9 mouse cellular contexts compared by ENCODE assay signal in genomic region chr6:129535723-129536122, GRCm38 (mm10). TPM values are rescaled to one million over a fixed set of nuclear protein-coding genes. Genes with fewer than 3 reads are reported as not detected.
DNase-seq lines count a peak whose midpoint lies in the region; ATAC-seq and TF ChIP-seq lines count a peak whose summit lies in the region.
"Had no signal": no experiment of that assay in that cellular context is flagged by ENCODE, and none has a peak within 500 bp of the region (broad histone marks: within the 10 kb centered on the region; RNA-seq: fewer than 3 reads in every experiment).

No protein-coding gene starts in this region.

- no peaks in the 10 kb centered on the region for H3K9me3 ChIP-seq in heart, embryonic 11.5 days (replicated peaks; ENCODE audit: control insufficient read depth, low read length)
- H3K9me3 ChIP-seq in lung, embryonic 15.5 days = no peaks in the 10 kb centered on the region
- no peaks in the 10 kb centered on the region for H3K9me3 ChIP-seq in hindbrain, embryonic 13.5 days
- no peaks in the 10 kb centered on the region for H3K9me3 ChIP-seq in midbrain, embryonic 16.5 days (replicated peaks; ENCODE audit: control insufficient read depth, low read length, poor library complexity, severe bottlenecking)

- peaks cover 14% of the 10 kb centered on the region for H3K4me1 ChIP-seq in heart, embryonic 11.5 days (ENCODE audit: control insufficient read depth, insufficient read depth, low read length)
- H3K4me1 ChIP-seq in lung, embryonic 15.5 days = peaks cover 20% of the 10 kb centered on the region
- peaks cover 13% of the 10 kb centered on the region for H3K4me1 ChIP-seq in lung, adult 2 months (ENCODE audit: control insufficient read depth, insufficient read depth, low read length)
- H3K4me1 ChIP-seq in hindbrain, embryonic 13.5 days (replicated peaks) = peaks cover 36% of the 10 kb centered on the region
- peaks cover 29% of the 10 kb centered on the region for H3K4me1 ChIP-seq in midbrain, embryonic 16.5 days (ENCODE audit: control insufficient read depth, insufficient read depth, low read length)

- H3K4me2 ChIP-seq in heart, embryonic 11.5 days = peak overlapping the region; percentile 27; the same call in 1 of the 2 replicates
- peak overlapping the region; percentile 9; the same call in 1 of the 2 replicates for H3K4me2 ChIP-seq in lung, embryonic 15.5 days
- peak overlapping the region; percentile 70 for H3K4me2 ChIP-seq in hindbrain, embryonic 13.5 days
- H3K4me2 ChIP-seq in midbrain, embryonic 16.5 days (ENCODE audit: low read length) = peak overlapping the region; percentile 84

- no peak for ATAC-seq in heart, embryonic 11.5 days (replicated peaks; ENCODE audit: insufficient number of reproducible peaks, low FRiP score, low TSS enrichment)
- no peak for ATAC-seq in lung, embryonic 15.5 days (ENCODE audit: borderline replicate concordance, extremely low read depth, low FRiP score, low TSS enrichment)
- no peak for ATAC-seq in hindbrain, embryonic 13.5 days (ENCODE audit: low FRiP score)
- no peak for ATAC-seq in midbrain, embryonic 16.5 days

- no peak for TF ChIP-seq POLR2A in lung, adult 2 months (IDR thresholded peaks at IDR 0.05; ENCODE audit: borderline replicate concordance, extremely low read depth, low read depth, low read length)

- no peak overlapping the region for H3K4me3 ChIP-seq in heart, embryonic 11.5 days (ENCODE audit: low read depth, low read length)
- H3K4me3 ChIP-seq in lung, embryonic 15.5 days = no peak overlapping the region
- no peak overlapping the region for H3K4me3 ChIP-seq in lung, adult 2 months (replicated peaks; ENCODE audit: extremely low read depth, low read depth, low read length)
- peak overlapping the region; percentile 91 for H3K4me3 ChIP-seq in hindbrain, embryonic 13.5 days
- peak overlapping the region; percentile 88 for H3K4me3 ChIP-seq in midbrain, embryonic 16.5 days (ENCODE audit: low read depth, low read length)

- peaks cover 11% of the 10 kb centered on the region for H3K36me3 ChIP-seq in heart, embryonic 11.5 days (ENCODE audit: control insufficient read depth, insufficient read depth, low read length)
- peaks cover 18% of the 10 kb centered on the region for H3K36me3 ChIP-seq in lung, embryonic 15.5 days
- H3K36me3 ChIP-seq in hindbrain, embryonic 13.5 days = peaks cover 35% of the 10 kb centered on the region
- peaks cover 20% of the 10 kb centered on the region for H3K36me3 ChIP-seq in midbrain, embryonic 16.5 days (ENCODE audit: control insufficient read depth, insufficient read depth, low read length)

- intact Hi-C loops in heart, postnatal 14 days (cut with DNase I) = loop anchor here (10.0 kb wide), 1 partner anchor 691 kb away; no protein-coding TSS in a partner anchor
- intact Hi-C loops in left cerebral cortex, postnatal 36 days (cut with DNase I) = loop anchor here (10.0 kb wide), 1 partner anchor 771 kb away; no protein-coding TSS in a partner anchor

- no peak for TF ChIP-seq CTCF in lung, adult 2 months (IDR thresholded peaks at IDR 0.05; ENCODE audit: insufficient read depth, low read length)

- WGBS in heart, embryonic 11.5 days (ENCODE audit: insufficient replicate concordance) = 49% methylated on average over 4 of the region's 4 CpGs
- WGBS in lung, embryonic 15.5 days = 48% methylated on average over 4 of the region's 4 CpGs
- WGBS in lung, adult 2 months = 22% methylated on average over 4 of the region's 4 CpGs
- WGBS in hindbrain, embryonic 13.5 days = 80% methylated on average over 4 of the region's 4 CpGs
- WGBS in midbrain, embryonic 16.5 days = 85% methylated on average over 4 of the region's 4 CpGs

- no peaks in the 10 kb centered on the region for H3K27me3 ChIP-seq in heart, embryonic 11.5 days (ENCODE audit: control insufficient read depth, insufficient read depth, low read length)
- H3K27me3 ChIP-seq in lung, embryonic 15.5 days = no peaks in the 10 kb centered on the region
- no peaks in the 10 kb centered on the region for H3K27me3 ChIP-seq in hindbrain, embryonic 13.5 days
- no peaks in the 10 kb centered on the region for H3K27me3 ChIP-seq in midbrain, embryonic 16.5 days (ENCODE audit: control insufficient read depth, insufficient read depth, low read depth, low read length)

- no peak for DNase-seq in heart, postnatal 14 days
- DNase-seq in lung, adult 2 months = no peak
- no peak for DNase-seq in left cerebral cortex, postnatal 36 days (ENCODE audit: low spot score in 2 of 2)
- DNase-seq in spleen, adult 18-20 months = no peak

- H3K9ac ChIP-seq in heart, embryonic 11.5 days (ENCODE audit: low read depth, low read length) = no peak overlapping the region
- H3K9ac ChIP-seq in lung, embryonic 15.5 days = no peak overlapping the region
- peak overlapping the region; percentile 94 for H3K9ac ChIP-seq in hindbrain, embryonic 13.5 days
- H3K9ac ChIP-seq in midbrain, embryonic 16.5 days (ENCODE audit: low read depth, low read length) = no peak overlapping the region

- no peak overlapping the region for H3K27ac ChIP-seq in heart, embryonic 11.5 days (ENCODE audit: low read depth, low read length)
- no peak overlapping the region for H3K27ac ChIP-seq in lung, embryonic 15.5 days
- H3K27ac ChIP-seq in hindbrain, embryonic 13.5 days = no peak overlapping the region
- H3K27ac ChIP-seq in midbrain, embryonic 16.5 days (ENCODE audit: low read length) = no peak overlapping the region

RNA-seq across cellular contexts. Expression of gene Gabarapl1, which starts 2.8 kb away (rescaled TPM):
- polyA plus RNA-seq in heart, embryonic 11.5 days (2014; fragmentation: Nextera tagmentation; extraction: Ambion mirVana) = 12.5 and 15.4 TPM in 2 replicates
- 10 to 100 TPM; 79.8 to 85.9 TPM for total RNA-seq in heart, postnatal 14 days (2021)
- polyA plus RNA-seq in lung, embryonic 15.5 days (2015; fragmentation: Nextera tagmentation; extraction: Ambion mirVana) = 47.0 and 48.2 TPM in 2 replicates
- 101 and 107 TPM in 2 replicates for polyA plus RNA-seq in lung, adult 2 months (2012; rRNA removed)
- 175 and 180 TPM in 2 replicates for polyA plus RNA-seq in hindbrain, embryonic 13.5 days (2015; fragmentation: Nextera tagmentation; extraction: Ambion mirVana)
- 226 and 237 TPM in 2 replicates for polyA plus RNA-seq in midbrain, embryonic 16.5 days (2015; fragmentation: Nextera tagmentation; extraction: Ambion mirVana)
- 100 to 1,000 TPM; 655 to 787 TPM for total RNA-seq in left cerebral cortex, postnatal 36 days (2021)

RNA-seq across cellular contexts. Expression of gene Tmem52b, which starts 23.4 kb away (rescaled TPM):
- polyA plus RNA-seq in heart, embryonic 11.5 days (2014; fragmentation: Nextera tagmentation; extraction: Ambion mirVana) = not detected in 2 replicates
- not detected for total RNA-seq in heart, postnatal 14 days (2021)
- polyA plus RNA-seq in lung, embryonic 15.5 days (2015; fragmentation: Nextera tagmentation; extraction: Ambion mirVana) = 0.19 and 0.27 TPM in 2 replicates
- polyA plus RNA-seq in lung, adult 2 months (2012; rRNA removed) = 0.17 and 0.26 TPM in 2 replicates
- polyA plus RNA-seq in hindbrain, embryonic 13.5 days (2015; fragmentation: Nextera tagmentation; extraction: Ambion mirVana) = not detected in 2 replicates
- polyA plus RNA-seq in midbrain, embryonic 16.5 days (2015; fragmentation: Nextera tagmentation; extraction: Ambion mirVana) = not detected in 2 replicates
- total RNA-seq in left cerebral cortex, postnatal 36 days (2021) = not detected
- total RNA-seq: left cerebral cortex, adult 18-20 months had no signal

RNA-seq across cellular contexts. Expression of gene Olr1, which starts 28.8 kb away (rescaled TPM):
- polyA plus RNA-seq in heart, embryonic 11.5 days (2014; fragmentation: Nextera tagmentation; extraction: Ambion mirVana) = 0.26 and 0.35 TPM in 2 replicates
- total RNA-seq in heart, postnatal 14 days (2021) = under 1 TPM in 1 of 2 experiments, not detected in 1; 0.12 TPM
- polyA plus RNA-seq in lung, embryonic 15.5 days (2015; fragmentation: Nextera tagmentation; extraction: Ambion mirVana) = 0.15 TPM in 1 of 2 replicates, not detected in the other
- polyA plus RNA-seq in lung, adult 2 months (2012; rRNA removed) = 2.5 and 3.3 TPM in 2 replicates
- polyA plus RNA-seq in hindbrain, embryonic 13.5 days (2015; fragmentation: Nextera tagmentation; extraction: Ambion mirVana) = not detected in 2 replicates
- not detected in 2 replicates for polyA plus RNA-seq in midbrain, embryonic 16.5 days (2015; fragmentation: Nextera tagmentation; extraction: Ambion mirVana)
- total RNA-seq in left cerebral cortex, postnatal 36 days (2021) = not detected
- total RNA-seq: left cerebral cortex, adult 18-20 months had no signal

RNA-seq across cellular contexts. Expression of gene Klre1, which starts 42.0 kb away (rescaled TPM):
- not detected in 2 replicates for polyA plus RNA-seq in heart, embryonic 11.5 days (2014; fragmentation: Nextera tagmentation; extraction: Ambion mirVana)
- not detected for total RNA-seq in heart, postnatal 14 days (2021)
- polyA plus RNA-seq in lung, embryonic 15.5 days (2015; fragmentation: Nextera tagmentation; extraction: Ambion mirVana) = not detected in 2 replicates
- polyA plus RNA-seq in lung, adult 2 months (2012; rRNA removed) = 0.63 and 0.67 TPM in 2 replicates
- 0.10 TPM in 1 of 2 replicates, not detected in the other for polyA plus RNA-seq in hindbrain, embryonic 13.5 days (2015; fragmentation: Nextera tagmentation; extraction: Ambion mirVana)
- not detected in 2 replicates for polyA plus RNA-seq in midbrain, embryonic 16.5 days (2015; fragmentation: Nextera tagmentation; extraction: Ambion mirVana)
- total RNA-seq in left cerebral cortex, postnatal 36 days (2021) = not detected
- total RNA-seq: left cerebral cortex, adult 18-20 months had no signal

RNA-seq across cellular contexts. Expression of gene Klrd1, which starts 55.9 kb away (rescaled TPM):
- not detected in 2 replicates for polyA plus RNA-seq in heart, embryonic 11.5 days (2014; fragmentation: Nextera tagmentation; extraction: Ambion mirVana)
- total RNA-seq in heart, postnatal 14 days (2021) = not detected
- polyA plus RNA-seq in lung, embryonic 15.5 days (2015; fragmentation: Nextera tagmentation; extraction: Ambion mirVana) = 0.55 TPM in 1 of 2 replicates, not detected in the other
- 1.2 and 1.4 TPM in 2 replicates for polyA plus RNA-seq in lung, adult 2 months (2012; rRNA removed)
- not detected in 2 replicates for polyA plus RNA-seq in hindbrain, embryonic 13.5 days (2015; fragmentation: Nextera tagmentation; extraction: Ambion mirVana)
- polyA plus RNA-seq in midbrain, embryonic 16.5 days (2015; fragmentation: Nextera tagmentation; extraction: Ambion mirVana) = not detected in 2 replicates
- 1 to 10 TPM in 1 of 2 experiments, not detected in 1; 1.1 TPM for total RNA-seq in left cerebral cortex, postnatal 36 days (2021)
- total RNA-seq: left cerebral cortex, adult 18-20 months had no signal

Comparison
In these comparisons a context has a peak if more than half of its experiments do, and no peak if none do; other contexts are left out.
1. H3K4me2 ChIP-seq: peak in every context shown above with its lines; median percentile 84 in midbrain, embryonic 16.5 days; 70 in hindbrain, embryonic 13.5 days; 27 in heart, embryonic 11.5 days; 9 in lung, embryonic 15.5 days.
2. H3K4me3 ChIP-seq: peak in hindbrain, embryonic 13.5 days (single experiment) and midbrain, embryonic 16.5 days (single experiment); none in heart, embryonic 11.5 days (single experiment), lung, embryonic 15.5 days (single experiment) and lung, adult 2 months (single experiment).